Mouse (Mus musculus): ENCODE measurements around the gene Gm11213. TPM values are rescaled to one million over a fixed set of nuclear protein-coding genes. Genes with fewer than 3 reads are reported as not detected.

Gm11213 gene
- total RNA-seq, 2 experiments from 2014 or later = not detected

Other genes with a start within 250 kb of the Gm11213 start
- gene Orm3, start 249.1 kb downstream of the Gm11213 start, total RNA-seq (2021) = not detected
- gene Orm2, start 242.8 kb downstream of the Gm11213 start, total RNA-seq (2021) = not detected
- gene Akna, start 201.9 kb downstream of the Gm11213 start, total RNA-seq (2021) = 1 to 10 TPM; 2.8 to 3.0 TPM
- 10 to 100 TPM; 18.8 to 22.3 TPM for gene Whrn, start 109.3 kb downstream of the Gm11213 start, total RNA-seq (2021)
- 100 to 1,000 TPM; 124 to 125 TPM for gene Atp6v1g1, start 60.5 kb downstream of the Gm11213 start, total RNA-seq (2021)
- gene Tmem268, start 46.5 kb downstream of the Gm11213 start, total RNA-seq (2021) = 1 to 10 TPM; 7.1 to 8.4 TPM
- not detected for gene Tex48, start 17.2 kb upstream of the Gm11213 start, total RNA-seq (2021)
- gene Gm11214, start 58.1 kb upstream of the Gm11213 start, total RNA-seq (2021) = not detected
- gene Tnfsf15, start 139.9 kb upstream of the Gm11213 start, total RNA-seq (2021) = not detected

Data from layer of hippocampus, postnatal 36 days (tissue).